In the genomic region with DNA sequence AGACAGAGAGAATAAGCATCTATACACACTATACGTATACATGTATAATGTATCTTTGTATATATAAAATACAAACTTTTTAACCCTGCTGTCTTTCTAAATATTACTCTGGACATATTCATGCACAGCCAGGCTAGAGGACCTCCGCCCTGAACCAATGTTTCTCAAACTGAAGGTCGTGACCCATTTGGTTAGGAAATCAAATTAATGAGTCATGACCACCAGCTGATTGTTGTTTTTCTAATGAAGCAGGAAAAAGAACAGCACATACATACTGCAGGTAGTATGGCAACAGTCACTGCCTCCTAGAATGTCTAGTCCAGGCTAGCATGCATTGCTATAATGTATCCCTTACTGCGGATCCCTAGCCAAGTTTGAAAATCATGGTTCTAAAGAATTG, we compare ENCODE assay signal across 10 mouse cellular contexts. TPM values are rescaled to one million over a fixed set of nuclear protein-coding genes. Genes with fewer than 3 reads are reported as not detected.
DNase-seq lines count a peak whose midpoint lies in the region; ATAC-seq lines count a peak whose summit lies in the region.
"Had no signal": no experiment of that assay in that cellular context is flagged by ENCODE, and none has a peak within 500 bp of the region (broad histone marks: within the 10 kb centered on the region; RNA-seq: fewer than 3 reads in every experiment).

No protein-coding gene starts in this region.

- H3K9me3 ChIP-seq in heart, embryonic 13.5 days = no peaks in the 10 kb centered on the region
- no peaks in the 10 kb centered on the region for H3K9me3 ChIP-seq in limb, embryonic 12.5 days
- no peaks in the 10 kb centered on the region for H3K9me3 ChIP-seq in limb, embryonic 10.5 days (replicated peaks)
- no peaks in the 10 kb centered on the region for H3K9me3 ChIP-seq in embryonic facial prominence, embryonic 14.5 days (ENCODE audit: control insufficient read depth, low read length)
- no peaks in the 10 kb centered on the region for H3K9me3 ChIP-seq in midbrain, embryonic 14.5 days (ENCODE audit: control insufficient read depth, low read length)

- WGBS in heart, embryonic 13.5 days = 83% methylated on average over 4 of the region's 4 CpGs
- WGBS in limb, embryonic 12.5 days = 89% methylated on average over 4 of the region's 4 CpGs
- 90% methylated on average over 4 of the region's 4 CpGs for WGBS in limb, embryonic 10.5 days
- WGBS in embryonic facial prominence, embryonic 14.5 days = 74% methylated on average over 4 of the region's 4 CpGs
- WGBS in midbrain, embryonic 14.5 days = 91% methylated on average over 4 of the region's 4 CpGs

- DNase-seq in heart, postnatal 4 days = no peak
- DNase-seq in limb, embryonic 10.5 days (ENCODE audit: low spot score) = no peak
- DNase-seq in embryonic facial prominence, embryonic 14.5 days (ENCODE audit: low spot score) = no peak
- no peak for DNase-seq in midbrain, embryonic 14.5 days
- DNase-seq in retina, postnatal 1 day = no peak
- no peak for DNase-seq in spleen, adult 12 weeks (ENCODE audit: low spot score)
- DNase-seq: gastrocnemius, postnatal 25 days had no signal

- peak overlapping the region; percentile 79 for H3K4me2 ChIP-seq in heart, embryonic 13.5 days
- peak overlapping the region; percentile 85 for H3K4me2 ChIP-seq in limb, embryonic 12.5 days
- peak overlapping the region; percentile 73; the same call in 1 of the 2 replicates for H3K4me2 ChIP-seq in embryonic facial prominence, embryonic 14.5 days (ENCODE audit: low read depth, low read length)
- peak overlapping the region; percentile 95 for H3K4me2 ChIP-seq in midbrain, embryonic 14.5 days (ENCODE audit: low read length)

- H3K36me3 ChIP-seq in heart, embryonic 13.5 days = peaks cover 19% of the 10 kb centered on the region
- H3K36me3 ChIP-seq in limb, embryonic 12.5 days = no peaks in the 10 kb centered on the region
- no peaks in the 10 kb centered on the region for H3K36me3 ChIP-seq in limb, embryonic 10.5 days
- H3K36me3 ChIP-seq in embryonic facial prominence, embryonic 14.5 days (ENCODE audit: control insufficient read depth, insufficient read depth, low read length) = no peaks in the 10 kb centered on the region
- no peaks in the 10 kb centered on the region for H3K36me3 ChIP-seq in midbrain, embryonic 14.5 days (ENCODE audit: control insufficient read depth, insufficient read depth, low read length)

- H3K4me3 ChIP-seq in heart, embryonic 13.5 days = peak overlapping the region; percentile 92
- 0 out of 2 replicates have a peak overlapping the region, but pooled peaks have one; percentile 96 for H3K4me3 ChIP-seq in limb, embryonic 12.5 days (replicated peaks)
- no peak overlapping the region for H3K4me3 ChIP-seq in limb, embryonic 10.5 days
- H3K4me3 ChIP-seq in embryonic facial prominence, embryonic 14.5 days (ENCODE audit: low read depth, low read length) = peak overlapping the region; percentile 88; the same call in 1 of the 2 replicates
- peak overlapping the region; percentile 90; the same call in 1 of the 2 replicates for H3K4me3 ChIP-seq in midbrain, embryonic 14.5 days (replicated peaks; ENCODE audit: low read depth, low read length)

- H3K9ac ChIP-seq in heart, embryonic 13.5 days = peak overlapping the region; percentile 95
- H3K9ac ChIP-seq in limb, embryonic 12.5 days (replicated peaks) = no peak overlapping the region
- no peak overlapping the region for H3K9ac ChIP-seq in embryonic facial prominence, embryonic 14.5 days (ENCODE audit: low read depth, low read length)
- no peak overlapping the region; the same call in 1 of the 2 replicates for H3K9ac ChIP-seq in midbrain, embryonic 14.5 days (replicated peaks; ENCODE audit: low read length)

- H3K27ac ChIP-seq in heart, embryonic 13.5 days (replicated peaks) = no peak overlapping the region
- H3K27ac ChIP-seq in limb, embryonic 12.5 days = no peak overlapping the region
- H3K27ac ChIP-seq in limb, embryonic 10.5 days = no peak overlapping the region
- no peak overlapping the region for H3K27ac ChIP-seq in embryonic facial prominence, embryonic 14.5 days (replicated peaks; ENCODE audit: low read depth, low read length)
- H3K27ac ChIP-seq in midbrain, embryonic 14.5 days (replicated peaks; ENCODE audit: low read depth, low read length) = no peak overlapping the region

- no peak for ATAC-seq in heart, embryonic 13.5 days (ENCODE audit: extremely low read depth, insufficient number of reproducible peaks, low FRiP score, low TSS enrichment)
- no peak for ATAC-seq in limb, embryonic 12.5 days (ENCODE audit: insufficient number of reproducible peaks, insufficient read depth, low FRiP score, low TSS enrichment, low read depth)
- no peak for ATAC-seq in embryonic facial prominence, embryonic 14.5 days (ENCODE audit: low read depth)
- no peak for ATAC-seq in midbrain, embryonic 14.5 days (ENCODE audit: low FRiP score, low TSS enrichment)
- ATAC-seq: activated CD4-positive, CD25-positive, alpha-beta regulatory T cell, adult 4 months had no signal

- H3K27me3 ChIP-seq in heart, embryonic 13.5 days (replicated peaks) = no peaks in the 10 kb centered on the region
- no peaks in the 10 kb centered on the region for H3K27me3 ChIP-seq in limb, embryonic 12.5 days
- peaks cover 8% of the 10 kb centered on the region; the same call in 1 of the 2 replicates for H3K27me3 ChIP-seq in limb, embryonic 10.5 days (ENCODE audit: low read depth, poor library complexity, severe bottlenecking)
- no peaks in the 10 kb centered on the region for H3K27me3 ChIP-seq in embryonic facial prominence, embryonic 14.5 days (replicated peaks; ENCODE audit: control insufficient read depth, insufficient read depth, low read length)
- no peaks in the 10 kb centered on the region for H3K27me3 ChIP-seq in midbrain, embryonic 14.5 days (ENCODE audit: control insufficient read depth, insufficient read depth, low read length)

- H3K4me1 ChIP-seq in heart, embryonic 13.5 days = peaks cover 76% of the 10 kb centered on the region
- H3K4me1 ChIP-seq in limb, embryonic 12.5 days (replicated peaks) = peaks cover 35% of the 10 kb centered on the region
- peaks cover 38% of the 10 kb centered on the region for H3K4me1 ChIP-seq in limb, embryonic 10.5 days
- H3K4me1 ChIP-seq in embryonic facial prominence, embryonic 14.5 days (ENCODE audit: control insufficient read depth, insufficient read depth, low read length) = peaks cover 15% of the 10 kb centered on the region
- H3K4me1 ChIP-seq in midbrain, embryonic 14.5 days (ENCODE audit: control insufficient read depth, insufficient read depth, low read length) = peaks cover 51% of the 10 kb centered on the region

RNA-seq across cellular contexts. Expression of a gene that starts 2.3 kb away (rescaled TPM):
- polyA plus RNA-seq in heart, embryonic 13.5 days (2015; fragmentation: Nextera tagmentation; extraction: Ambion mirVana) = 18.1 and 20.0 TPM in 2 replicates
- total RNA-seq in heart, postnatal 4 days (2021) = 10 to 100 TPM; 18.9 to 22.7 TPM
- 9.8 and 10.5 TPM in 2 replicates for polyA plus RNA-seq in limb, embryonic 12.5 days (2016; fragmentation: Nextera tagmentation; extraction: Ambion mirVana)
- 3.0 and 5.5 TPM in 2 replicates for polyA plus RNA-seq in limb, embryonic 10.5 days (2016; fragmentation: Nextera tagmentation; extraction: Ambion mirVana)
- polyA plus RNA-seq in embryonic facial prominence, embryonic 14.5 days (2014; fragmentation: Nextera tagmentation; extraction: Ambion mirVana) = 7.8 and 8.6 TPM in 2 replicates
- 6.0 and 6.2 TPM in 2 replicates for polyA plus RNA-seq in midbrain, embryonic 14.5 days (2014; fragmentation: Nextera tagmentation; extraction: Ambion mirVana)
